Comparison of ENCODE assay signal across 33 mouse cellular contexts in genomic region chr19:11995722-11996448, GRCm38 (mm10). TPM values are rescaled to one million over a fixed set of nuclear protein-coding genes. Genes with fewer than 3 reads are reported as not detected.
DNase-seq lines count a peak whose midpoint lies in the region; ATAC-seq and TF ChIP-seq lines count a peak whose summit lies in the region.
"Had no signal": no experiment of that assay in that cellular context is flagged by ENCODE, and none has a peak within 500 bp of the region (broad histone marks: within the 10 kb centered on the region; RNA-seq: fewer than 3 reads in every experiment).

No protein-coding gene starts in this region.

- TF ChIP-seq POLR2A in CH12.LX (IDR thresholded peaks at IDR 0.05; ENCODE audit: low read depth, low read length) = no peak
- TF ChIP-seq POLR2A in heart, adult 2 months (IDR thresholded peaks at IDR 0.05; ENCODE audit: insufficient read depth, low read depth, low read length) = no peak

- dilution Hi-C loops in CH12.LX (cut with MboI; ENCODE audit: extremely low pct_ligation_motif_present, extremely low pct_unique_long_range_greater_than_20kb, low sequenced_read_pairs) = no loop called here

- no peaks in the 10 kb centered on the region for H3K27me3 ChIP-seq in liver, embryonic 14.5 days (ENCODE audit: control insufficient read depth, insufficient read depth, low read length)
- no peaks in the 10 kb centered on the region for H3K27me3 ChIP-seq in liver, embryonic 11.5 days (replicated peaks; ENCODE audit: control insufficient read depth, insufficient read depth, low read length)
- H3K27me3 ChIP-seq in CH12.LX (replicated peaks) = no peaks in the 10 kb centered on the region
- H3K27me3 ChIP-seq in intestine, postnatal 0 days (replicated peaks; ENCODE audit: control insufficient read depth, insufficient read depth, low read length) = no peaks in the 10 kb centered on the region
- H3K27me3 ChIP-seq in stomach, embryonic 14.5 days (ENCODE audit: control insufficient read depth, insufficient read depth, low read length) = no peaks in the 10 kb centered on the region
- no peaks in the 10 kb centered on the region for H3K27me3 ChIP-seq in forebrain, embryonic 14.5 days (replicated peaks; ENCODE audit: control insufficient read depth, insufficient read depth, low read length)
- H3K27me3 ChIP-seq in heart, adult 2 months (ENCODE audit: control insufficient read depth, insufficient read depth, low read length) = no peaks in the 10 kb centered on the region
- H3K27me3 ChIP-seq: embryonic facial prominence, embryonic 15.5 days; lung, embryonic 15.5 days; neural tube, embryonic 13.5 days; Patski had no signal

- H3K4me2 ChIP-seq in liver, embryonic 14.5 days (ENCODE audit: low read depth) = no peak overlapping the region
- H3K4me2 ChIP-seq in liver, embryonic 11.5 days = no peak overlapping the region
- H3K4me2 ChIP-seq in CH12.LX (ENCODE audit: insufficient read depth, low read depth, poor library complexity, severe bottlenecking) = no peak overlapping the region
- H3K4me2 ChIP-seq in intestine, postnatal 0 days (replicated peaks; ENCODE audit: low read depth) = no peak overlapping the region
- H3K4me2 ChIP-seq in stomach, embryonic 14.5 days (replicated peaks; ENCODE audit: low read depth, low read length) = no peak overlapping the region
- H3K4me2 ChIP-seq in forebrain, embryonic 14.5 days (ENCODE audit: low read length) = no peak overlapping the region
- H3K4me2 ChIP-seq: embryonic facial prominence, embryonic 15.5 days; lung, embryonic 15.5 days; neural tube, embryonic 13.5 days had no signal

- 0 out of 4 replicates have a peak, but pooled peaks cover 0 to 1% of the 10 kb centered on the region in 2 experiments for H3K4me1 ChIP-seq in liver, embryonic 14.5 days (replicated peaks; ENCODE audit: control insufficient read depth in 2 of 2, insufficient read depth in 2 of 2, low read length in 1 of 2)
- no peaks in the 10 kb centered on the region for H3K4me1 ChIP-seq in liver, embryonic 11.5 days (replicated peaks; ENCODE audit: control insufficient read depth, insufficient read depth, low read length)
- peaks cover 0 to 3% of the 10 kb centered on the region in 2 experiments; a peak in 1 of 4 replicates for H3K4me1 ChIP-seq in CH12.LX (ENCODE audit: control insufficient read depth in 1 of 2, insufficient read depth in 2 of 2)
- H3K4me1 ChIP-seq in intestine, postnatal 0 days (replicated peaks; ENCODE audit: control insufficient read depth, insufficient read depth, low read length) = 0 out of 2 replicates have a peak, but pooled peaks cover 4% of the 10 kb centered on the region
- no peaks in the 10 kb centered on the region for H3K4me1 ChIP-seq in stomach, embryonic 14.5 days (ENCODE audit: control insufficient read depth, insufficient read depth, low read length)
- no peaks in the 10 kb centered on the region for H3K4me1 ChIP-seq in forebrain, embryonic 14.5 days (ENCODE audit: control insufficient read depth, insufficient read depth, low read length)
- H3K4me1 ChIP-seq in heart, adult 2 months (ENCODE audit: control insufficient read depth, insufficient read depth, low read length) = peaks cover 3% of the 10 kb centered on the region
- H3K4me1 ChIP-seq: embryonic facial prominence, embryonic 15.5 days; hindbrain, embryonic 10.5 days; lung, embryonic 15.5 days; neural tube, embryonic 13.5 days had no signal

- peak; percentile 29; the same call in 1 of the 2 replicates for ATAC-seq in liver, embryonic 14.5 days (ENCODE audit: insufficient read depth)
- ATAC-seq in liver, embryonic 11.5 days (replicated peaks; ENCODE audit: low FRiP score) = no peak
- peak; percentile 89 for ATAC-seq in intestine, postnatal 0 days
- peak; percentile 81 for ATAC-seq in stomach, embryonic 14.5 days (ENCODE audit: insufficient number of reproducible peaks, insufficient read depth, low FRiP score, low read depth)
- no peak for ATAC-seq in forebrain, embryonic 14.5 days
- ATAC-seq: forebrain, embryonic 16.5 days; Patski had no signal

- no peak for DNase-seq in liver, embryonic 14.5 days (ENCODE audit: low read depth in 3 of 3, low spot score in 3 of 3)
- no peak for DNase-seq in liver, embryonic 11.5 days (ENCODE audit: low spot score)
- DNase-seq in CH12.LX (ENCODE audit: extremely low read depth) = no peak
- DNase-seq in forebrain, embryonic 14.5 days (ENCODE audit: low spot score) = no peak
- DNase-seq in heart, adult 8-10 months (ENCODE audit: low spot score) = no peak
- DNase-seq in heart, adult 2 months = no peak
- DNase-seq: cerebellum, adult 11 months; cerebellum, adult 9-11 months; gastrocnemius, postnatal 25 days; lung, postnatal 36 days; right cerebral cortex, adult 18-20 months; right cerebral cortex, postnatal 4 days; thymus, postnatal 25 days had no signal

- H3K9ac ChIP-seq in liver, embryonic 14.5 days (replicated peaks) = no peak overlapping the region
- no peak overlapping the region for H3K9ac ChIP-seq in liver, embryonic 11.5 days (ENCODE audit: low read depth, low read length)
- no peak overlapping the region for H3K9ac ChIP-seq in CH12.LX (ENCODE audit: insufficient read depth, low read depth)
- H3K9ac ChIP-seq in intestine, postnatal 0 days (ENCODE audit: low read depth, low read length) = no peak overlapping the region
- H3K9ac ChIP-seq in stomach, embryonic 14.5 days (replicated peaks; ENCODE audit: low read depth, low read length) = no peak overlapping the region
- no peak overlapping the region for H3K9ac ChIP-seq in forebrain, embryonic 14.5 days (ENCODE audit: low read length)
- H3K9ac ChIP-seq in heart, adult 2 months (ENCODE audit: low read depth, low read length) = no peak overlapping the region
- H3K9ac ChIP-seq: embryonic facial prominence, embryonic 15.5 days; lung, embryonic 15.5 days; neural tube, embryonic 13.5 days had no signal

- no peak overlapping the region for H3K4me3 ChIP-seq in liver, embryonic 14.5 days (ENCODE audit: insufficient read depth in 1 of 2, low read depth in 2 of 2, low read length in 2 of 2)
- no peak overlapping the region for H3K4me3 ChIP-seq in liver, embryonic 11.5 days (ENCODE audit: low read depth, low read length)
- H3K4me3 ChIP-seq in CH12.LX (replicated peaks in 1 of 3; ENCODE audit: low read depth in 2 of 3, low read length in 2 of 3, poor library complexity in 1 of 3) = no peak overlapping the region
- no peak overlapping the region for H3K4me3 ChIP-seq in intestine, postnatal 0 days (ENCODE audit: low read depth, low read length)
- H3K4me3 ChIP-seq in stomach, embryonic 14.5 days (ENCODE audit: low read depth, low read length) = no peak overlapping the region
- no peak overlapping the region for H3K4me3 ChIP-seq in forebrain, embryonic 14.5 days (ENCODE audit: low read depth, low read length)
- H3K4me3 ChIP-seq in heart, adult 2 months = no peak overlapping the region
- H3K4me3 ChIP-seq: embryonic facial prominence, embryonic 15.5 days; hindbrain, embryonic 10.5 days; left cerebral cortex, adult 2 months; lung, embryonic 15.5 days; megakaryocyte, embryonic 14.5 days; neural tube, embryonic 13.5 days had no signal

- no peak for TF ChIP-seq RAD21 in CH12.LX (IDR thresholded peaks at IDR 0.05; ENCODE audit: low read depth, low read length)

- no peaks in the 10 kb centered on the region for H3K79me2 ChIP-seq in CH12.LX (replicated peaks; ENCODE audit: control insufficient read depth, extremely low read depth, insufficient read depth, poor library complexity, severe bottlenecking)
- no peaks in the 10 kb centered on the region for H3K79me2 ChIP-seq in heart, adult 2 months (replicated peaks; ENCODE audit: control insufficient read depth, insufficient read depth, low read length)

- H3K27ac ChIP-seq in liver, embryonic 14.5 days = no peak overlapping the region
- H3K27ac ChIP-seq in liver, embryonic 11.5 days (ENCODE audit: low read depth, low read length) = no peak overlapping the region
- H3K27ac ChIP-seq in CH12.LX (ENCODE audit: insufficient read depth, low read depth) = no peak overlapping the region
- peak overlapping the region; percentile 80 for H3K27ac ChIP-seq in intestine, postnatal 0 days (ENCODE audit: low read depth, low read length)
- no peak overlapping the region for H3K27ac ChIP-seq in stomach, embryonic 14.5 days (ENCODE audit: low read length)
- H3K27ac ChIP-seq in forebrain, embryonic 14.5 days (ENCODE audit: low read depth, low read length) = no peak overlapping the region
- H3K27ac ChIP-seq in heart, adult 2 months = no peak overlapping the region; the same call in 1 of the 2 replicates
- H3K27ac ChIP-seq: embryonic facial prominence, embryonic 15.5 days; hindbrain, embryonic 10.5 days; kidney, postnatal 0 days; left cerebral cortex, adult 2 months; lung, embryonic 15.5 days; neural tube, embryonic 13.5 days had no signal

- 66% methylated on average over 2 of the region's 2 CpGs for WGBS in liver, embryonic 14.5 days (ENCODE audit: insufficient replicate concordance)
- 70% methylated on average over 2 of the region's 2 CpGs for WGBS in liver, embryonic 11.5 days
- 49% methylated on average over 2 of the region's 2 CpGs for WGBS in intestine, postnatal 0 days
- 64% methylated on average over 2 of the region's 2 CpGs for WGBS in stomach, embryonic 14.5 days
- WGBS in forebrain, embryonic 14.5 days = 75% methylated on average over 2 of the region's 2 CpGs
- WGBS in heart, adult 2 months = 67% methylated on average over 2 of the region's 2 CpGs

- TF ChIP-seq CTCF in liver, embryonic 14.5 days (IDR thresholded peaks at IDR 0.05; ENCODE audit: low read depth) = no peak
- TF ChIP-seq CTCF in CH12.LX (conservative IDR thresholded peaks at IDR 0.05 in 1 of 2, IDR thresholded peaks at IDR 0.05 in 1 of 2; ENCODE audit: low read depth in 2 of 2, low read length in 2 of 2) = no peak
- no peak for TF ChIP-seq CTCF in intestine, postnatal 0 days (IDR thresholded peaks at IDR 0.05; ENCODE audit: low read depth)
- no peak for TF ChIP-seq CTCF in heart, adult 2 months (IDR thresholded peaks at IDR 0.05)

- no peaks in the 10 kb centered on the region for H3K9me3 ChIP-seq in liver, embryonic 14.5 days (ENCODE audit: control insufficient read depth, low read length)
- H3K9me3 ChIP-seq in liver, embryonic 11.5 days (ENCODE audit: control insufficient read depth, low read length) = no peaks in the 10 kb centered on the region
- H3K9me3 ChIP-seq in CH12.LX (replicated peaks; ENCODE audit: low read length) = no peaks in the 10 kb centered on the region
- no peaks in the 10 kb centered on the region for H3K9me3 ChIP-seq in intestine, postnatal 0 days (ENCODE audit: control insufficient read depth)
- no peaks in the 10 kb centered on the region for H3K9me3 ChIP-seq in stomach, embryonic 14.5 days (ENCODE audit: control insufficient read depth, low read depth, low read length)
- no peaks in the 10 kb centered on the region for H3K9me3 ChIP-seq in forebrain, embryonic 14.5 days (replicated peaks; ENCODE audit: control insufficient read depth, low read length)
- H3K9me3 ChIP-seq: embryonic facial prominence, embryonic 15.5 days; G1E; hindbrain, embryonic 10.5 days; lung, embryonic 15.5 days; megakaryocyte, embryonic 14.5 days; neural tube, embryonic 13.5 days had no signal

- in situ Hi-C loops in CH12.LX (cut with MboI; ENCODE audit: low pct_ligation_motif_present, low pct_unique_long_range_greater_than_20kb, low sequenced_read_pairs) = no loop called here

- intact Hi-C loops in heart, adult 2 months (cut with DNase I) = no loop called here

- TF ChIP-seq EP300 in liver, embryonic 14.5 days (IDR thresholded peaks at IDR 0.05; ENCODE audit: low read depth) = no peak
- no peak for TF ChIP-seq EP300 in CH12.LX (IDR thresholded peaks at IDR 0.05; ENCODE audit: low read length)
- no peak for TF ChIP-seq EP300 in heart, adult 2 months (IDR thresholded peaks at IDR 0.05; ENCODE audit: insufficient read depth, low read depth, low read length)

- peaks cover 24% of the 10 kb centered on the region for H3K36me3 ChIP-seq in liver, embryonic 14.5 days (replicated peaks; ENCODE audit: control insufficient read depth, insufficient read depth, low read depth)
- peaks cover 23% of the 10 kb centered on the region for H3K36me3 ChIP-seq in liver, embryonic 11.5 days (ENCODE audit: control insufficient read depth, insufficient read depth, low read length)
- H3K36me3 ChIP-seq in CH12.LX (replicated peaks in 1 of 2; ENCODE audit: control insufficient read depth in 1 of 2, insufficient read depth in 1 of 2, low read length in 1 of 2) = peaks cover 35 to 48% of the 10 kb centered on the region in 2 experiments
- peaks cover 19% of the 10 kb centered on the region for H3K36me3 ChIP-seq in intestine, postnatal 0 days (ENCODE audit: control insufficient read depth, insufficient read depth)
- peaks cover 38% of the 10 kb centered on the region for H3K36me3 ChIP-seq in stomach, embryonic 14.5 days (ENCODE audit: control insufficient read depth, insufficient read depth, low read length)
- H3K36me3 ChIP-seq in forebrain, embryonic 14.5 days (ENCODE audit: control insufficient read depth, insufficient read depth, low read length) = peaks cover 44% of the 10 kb centered on the region
- H3K36me3 ChIP-seq in heart, adult 2 months (ENCODE audit: control insufficient read depth, insufficient read depth, low read length) = peaks cover 16% of the 10 kb centered on the region

RNA-seq across cellular contexts. Expression of gene Osbp, which starts 30.1 kb away (rescaled TPM):
- polyA plus RNA-seq in liver, embryonic 14.5 days (2012; rRNA removed) = 8.2 and 11.7 TPM in 2 replicates
- polyA plus RNA-seq in liver, embryonic 14.5 days (2014; fragmentation: Nextera tagmentation; extraction: Ambion mirVana) = 3.9 and 5.0 TPM in 2 replicates
- polyA plus RNA-seq in liver, embryonic 11.5 days (2014; fragmentation: Nextera tagmentation; extraction: Ambion mirVana) = 5.2 and 6.8 TPM in 2 replicates
- total RNA-seq in CH12.LX (2012; rRNA removed) (17.7 and 20.6 TPM in 2 replicates), CH12.LX (2014; rRNA removed) (21.1 and 21.4 TPM in 2 replicates)
- polyA plus RNA-seq in CH12.LX (2012; ENCODE audit: insufficient read length, low read depth) = 24.7 and 25.0 TPM in 2 replicates
- polyA plus RNA-seq in intestine, postnatal 0 days (2015; fragmentation: Nextera tagmentation; extraction: Ambion mirVana) = 6.2 and 6.9 TPM in 2 replicates
- 10.9 and 11.2 TPM in 2 replicates for polyA plus RNA-seq in stomach, embryonic 14.5 days (2014; fragmentation: Nextera tagmentation; extraction: Ambion mirVana)
- polyA plus RNA-seq in forebrain, embryonic 14.5 days (2014; fragmentation: Nextera tagmentation; extraction: Ambion mirVana) = 7.2 and 7.4 TPM in 2 replicates
- total RNA-seq in heart, adult 8-10 months (2022) = 100 to 1,000 TPM in 1 of 4 experiments, 10 to 100 TPM in 3; 90.7 to 106 (median 95.9) TPM
- total RNA-seq in heart, adult 2 months (2021) = 10 to 100 TPM; 81.7 to 95.1 TPM
- 33.8 and 57.2 TPM in 2 replicates for polyA plus RNA-seq in heart, adult 2 months (2012; rRNA removed)

RNA-seq across cellular contexts. Expression of gene Olfr1423, which starts 45.2 kb away (rescaled TPM):
- polyA plus RNA-seq in liver, embryonic 14.5 days (2012; rRNA removed) = not detected in 2 replicates
- polyA plus RNA-seq in liver, embryonic 14.5 days (2014; fragmentation: Nextera tagmentation; extraction: Ambion mirVana) = not detected in 2 replicates
- 0.03 and 0.06 TPM in 2 replicates for polyA plus RNA-seq in liver, embryonic 11.5 days (2014; fragmentation: Nextera tagmentation; extraction: Ambion mirVana)
- under 0.01 TPM in 1 of 2 replicates, not detected in the other for total RNA-seq in CH12.LX (2012; rRNA removed)
- total RNA-seq in CH12.LX (2014; rRNA removed) = not detected in 2 replicates
- 0.04 and 0.07 TPM in 2 replicates for polyA plus RNA-seq in CH12.LX (2012; ENCODE audit: insufficient read length, low read depth)
- not detected in 2 replicates for polyA plus RNA-seq in intestine, postnatal 0 days (2015; fragmentation: Nextera tagmentation; extraction: Ambion mirVana)
- not detected in 2 replicates for polyA plus RNA-seq in stomach, embryonic 14.5 days (2014; fragmentation: Nextera tagmentation; extraction: Ambion mirVana)
- not detected in 2 replicates for polyA plus RNA-seq in forebrain, embryonic 14.5 days (2014; fragmentation: Nextera tagmentation; extraction: Ambion mirVana)
- total RNA-seq in heart, adult 8-10 months (2022) = not detected
- total RNA-seq in heart, adult 2 months (2021) = not detected
- not detected in 2 replicates for polyA plus RNA-seq in heart, adult 2 months (2012; rRNA removed)
- total RNA-seq: adrenal gland, adult 18-20 months; adrenal gland, postnatal 4 days; common myeloid progenitor, adult 5-6 weeks; gastrocnemius, postnatal 25 days; layer of hippocampus, postnatal 10 days; left cerebral cortex, adult 2 months; left cerebral cortex, postnatal 36 days had no signal
- polyA plus RNA-seq: embryonic facial prominence, embryonic 15.5 days; forebrain, embryonic 16.5 days; G1E; heart, embryonic 16.5 days; kidney, adult 2 months; kidney, postnatal 0 days; limb, embryonic 14.5 days; lung, embryonic 15.5 days; neural tube, embryonic 13.5 days; Patski had no signal

Comparison
In these comparisons a context has a peak if more than half of its experiments do, and no peak if none do; other contexts are left out.
1. ATAC-seq: peak in liver, embryonic 14.5 days (single experiment), intestine, postnatal 0 days (single experiment) and stomach, embryonic 14.5 days (single experiment); none in liver, embryonic 11.5 days (single experiment) and forebrain, embryonic 14.5 days (single experiment).